Mouse (Mus musculus): ENCODE results near the gene Stxbp1. TPM values are rescaled to one million over a fixed set of nuclear protein-coding genes. Genes with fewer than 3 reads are reported as not detected.

Gene Stxbp1
- polyA plus RNA-seq, 1 experiment from 2014 or later = 21.9 TPM

- H3K4me2 ChIP-seq (ENCODE audit: low read depth, low read length) = peak overlapping the region; percentile 29; the same call in 1 of the 2 replicates
- H3K27me3 ChIP-seq (ENCODE audit: control insufficient read depth, insufficient read depth, low read depth, low read length) = peaks cover 9% of the 10 kb centered on the region; the same call in 1 of the 2 replicates
- no peak overlapping the region for H3K9ac ChIP-seq (ENCODE audit: low read length)
- H3K9me3 ChIP-seq (ENCODE audit: control insufficient read depth, low read length) = no peaks in the 10 kb centered on the region
- no peak overlapping the region for H3K4me3 ChIP-seq (ENCODE audit: low read length)
- 3% methylated on average over 20 of the region's 20 CpGs for WGBS
- no peaks in the 10 kb centered on the region for H3K36me3 ChIP-seq (ENCODE audit: control insufficient read depth, insufficient read depth, low read length)
- ATAC-seq (ENCODE audit: low read depth) = no peak; the same call in 1 of the 2 replicates
- no peak overlapping the region for H3K27ac ChIP-seq (ENCODE audit: low read length)
- H3K4me1 ChIP-seq (replicated peaks; ENCODE audit: control insufficient read depth, insufficient read depth, low read length) = peaks cover 6% of the 10 kb centered on the region
These were observed 5.1 kb upstream of the Stxbp1 start for GRCm38 (mm10) chr2:32852156-32852555.

- H3K9ac ChIP-seq (ENCODE audit: low read length) = no peak overlapping the region
- no peaks in the 10 kb centered on the region for H3K36me3 ChIP-seq (ENCODE audit: control insufficient read depth, insufficient read depth, low read length)
- H3K9me3 ChIP-seq (ENCODE audit: control insufficient read depth, low read length) = no peaks in the 10 kb centered on the region
- H3K4me1 ChIP-seq (replicated peaks; ENCODE audit: control insufficient read depth, insufficient read depth, low read length) = peaks cover 10% of the 10 kb centered on the region
- H3K27ac ChIP-seq (ENCODE audit: low read length) = no peak overlapping the region
- H3K4me3 ChIP-seq (ENCODE audit: low read length) = peak overlapping the region; percentile 85; the same call in 1 of the 2 replicates
- H3K27me3 ChIP-seq (ENCODE audit: control insufficient read depth, insufficient read depth, low read depth, low read length) = peaks cover 6% of the 10 kb centered on the region; the same call in 1 of the 2 replicates
- H3K4me2 ChIP-seq (ENCODE audit: low read depth, low read length) = peak overlapping the region; percentile 41
- ATAC-seq (ENCODE audit: low read depth) = no peak; the same call in 1 of the 2 replicates
- WGBS = 44% methylated on average over 6 of the region's 6 CpGs
These were observed 400 bp upstream of the Stxbp1 start for GRCm38 (mm10) chr2:32847468-32847821.

- H3K9ac ChIP-seq (ENCODE audit: low read length) = peak overlapping the region; percentile 83
- H3K4me2 ChIP-seq (ENCODE audit: low read depth, low read length) = peak overlapping the region; percentile 88
- ATAC-seq (ENCODE audit: low read depth) = peak; percentile 39
- peak overlapping the region; percentile 84 for H3K27ac ChIP-seq (ENCODE audit: low read length)
- H3K9me3 ChIP-seq (ENCODE audit: control insufficient read depth, low read length) = no peaks in the 10 kb centered on the region
- H3K4me3 ChIP-seq (ENCODE audit: low read length) = peak overlapping the region; percentile 85
- H3K4me1 ChIP-seq (replicated peaks; ENCODE audit: control insufficient read depth, insufficient read depth, low read length) = peaks cover 7% of the 10 kb centered on the region; the same call in 1 of the 2 replicates
- no peaks in the 10 kb centered on the region for H3K36me3 ChIP-seq (ENCODE audit: control insufficient read depth, insufficient read depth, low read length)
- WGBS = under 1% methylated on average over 33 of the region's 33 CpGs
- H3K27me3 ChIP-seq (ENCODE audit: control insufficient read depth, insufficient read depth, low read depth, low read length) = peaks cover under 1% of the 10 kb centered on the region; the same call in 1 of the 2 replicates
These were observed 792 bp downstream of the Stxbp1 start for GRCm38 (mm10) chr2:32846101-32846804.

DNA sequence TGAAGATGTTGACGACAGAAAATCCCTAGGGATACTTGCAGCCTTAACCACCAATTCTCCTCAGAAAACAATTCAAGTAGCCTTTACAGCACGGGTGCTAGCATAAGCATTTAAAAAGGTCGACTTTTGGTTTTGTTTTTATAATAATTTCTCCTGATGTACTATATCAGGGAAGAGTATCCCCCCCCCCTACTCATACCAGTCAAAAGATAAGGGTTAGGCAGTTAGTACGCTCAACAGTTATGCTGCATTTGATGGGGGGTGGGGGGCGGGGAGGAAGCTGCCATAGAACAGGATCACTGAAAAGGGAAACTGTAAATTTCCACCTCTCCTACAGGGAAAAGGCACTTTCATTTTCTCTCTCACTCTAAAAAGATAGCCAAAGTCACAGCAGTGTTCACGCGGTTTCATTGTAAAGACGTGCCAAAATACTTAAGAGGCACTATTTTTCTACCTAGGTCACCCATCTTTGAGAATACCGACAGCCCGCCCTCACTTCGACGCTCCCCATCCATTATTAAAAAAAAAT lies 1.4 kb downstream of the Stxbp1 start:
- peak overlapping the region; percentile 88 for H3K4me2 ChIP-seq (ENCODE audit: low read depth, low read length)
- no peaks in the 10 kb centered on the region for H3K27me3 ChIP-seq (ENCODE audit: control insufficient read depth, insufficient read depth, low read depth, low read length)
- no peaks in the 10 kb centered on the region for H3K36me3 ChIP-seq (ENCODE audit: control insufficient read depth, insufficient read depth, low read length)
- peak overlapping the region; percentile 84 for H3K27ac ChIP-seq (ENCODE audit: low read length)
- 3% methylated on average over 12 of the region's 12 CpGs for WGBS
- H3K4me3 ChIP-seq (ENCODE audit: low read length) = peak overlapping the region; percentile 85
- no peaks in the 10 kb centered on the region for H3K9me3 ChIP-seq (ENCODE audit: control insufficient read depth, low read length)
- no peak for ATAC-seq (ENCODE audit: low read depth)
- peak overlapping the region; percentile 83 for H3K9ac ChIP-seq (ENCODE audit: low read length)
- H3K4me1 ChIP-seq (replicated peaks; ENCODE audit: control insufficient read depth, insufficient read depth, low read length) = peaks cover 7% of the 10 kb centered on the region; the same call in 1 of the 2 replicates

DNA sequence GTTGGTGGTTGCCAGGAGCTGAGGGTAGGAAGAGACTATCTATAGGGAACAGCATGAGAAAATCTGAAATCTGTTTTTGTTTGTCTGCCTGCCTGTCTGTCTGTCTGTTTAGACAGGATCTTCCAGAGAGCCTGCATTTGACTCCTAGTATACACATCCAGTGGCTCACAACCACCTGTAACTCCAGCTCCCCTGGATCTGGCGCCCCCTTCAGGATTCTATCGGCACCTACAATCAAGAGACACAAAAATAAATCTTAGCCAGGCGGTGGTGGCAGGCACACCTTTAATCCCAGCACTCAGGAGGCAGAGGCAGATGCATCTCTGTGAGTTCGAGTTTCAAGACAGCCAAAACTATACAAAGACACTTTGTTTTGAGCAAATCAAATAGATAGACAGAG lies 4.5 kb downstream of the Stxbp1 start:
- Histone ChIP-seq H3K4me1 (replicated peaks; ENCODE audit: control insufficient read depth, insufficient read depth, low read length) (peaks cover 7% of the 10 kb centered on the region; the same call in 1 of the 2 replicates), H3K36me3 (ENCODE audit: control insufficient read depth, insufficient read depth, low read length) (no peaks in the 10 kb centered on the region), H3K4me3 (ENCODE audit: low read length) (no peak overlapping the region), H3K4me2 (ENCODE audit: low read depth, low read length) (no peak overlapping the region), H3K27ac (ENCODE audit: low read length) (no peak overlapping the region), H3K27me3 (ENCODE audit: control insufficient read depth, insufficient read depth, low read depth, low read length) (no peaks in the 10 kb centered on the region), H3K9me3 (ENCODE audit: control insufficient read depth, low read length) (no peaks in the 10 kb centered on the region), H3K9ac (ENCODE audit: low read length) (no peak overlapping the region)
- WGBS = 39% methylated on average over 4 of the region's 4 CpGs
- no peak for ATAC-seq (ENCODE audit: low read depth)

DNA sequence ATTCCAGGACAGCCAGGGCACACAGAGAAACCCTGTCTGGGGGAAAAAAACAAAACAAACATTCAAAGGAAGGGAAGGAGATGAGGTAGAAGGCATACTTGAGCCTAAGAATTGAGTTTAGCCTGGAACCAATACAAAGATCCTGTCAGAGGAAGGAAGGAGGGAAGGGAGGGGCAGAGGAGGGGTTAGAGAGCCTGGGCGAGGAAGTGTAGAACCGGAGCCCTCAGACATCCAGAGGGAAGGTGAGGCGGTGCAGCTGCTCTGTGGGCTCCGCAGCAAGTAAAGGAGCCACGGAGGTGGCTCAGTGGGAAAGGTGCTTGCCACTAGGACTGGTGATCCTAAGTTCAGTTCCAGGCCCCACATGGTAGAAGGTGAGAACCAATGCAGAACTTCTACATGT lies 5.9 kb downstream of the Stxbp1 start:
- Histone ChIP-seq H3K4me1 (replicated peaks; ENCODE audit: control insufficient read depth, insufficient read depth, low read length) (0 out of 2 replicates have a peak, but pooled peaks cover 4% of the 10 kb centered on the region), H3K4me3 (ENCODE audit: low read length) (no peak overlapping the region), H3K4me2 (ENCODE audit: low read depth, low read length) (no peak overlapping the region), H3K9me3 (ENCODE audit: control insufficient read depth, low read length) (no peaks in the 10 kb centered on the region), H3K9ac (ENCODE audit: low read length) (no peak overlapping the region), H3K36me3 (ENCODE audit: control insufficient read depth, insufficient read depth, low read length) (no peaks in the 10 kb centered on the region), H3K27ac (ENCODE audit: low read length) (peak overlapping the region; percentile 30; the same call in 1 of the 2 replicates), H3K27me3 (ENCODE audit: control insufficient read depth, insufficient read depth, low read depth, low read length) (no peaks in the 10 kb centered on the region)
- ATAC-seq (ENCODE audit: low read depth) = no peak
- 40% methylated on average over 5 of the region's 5 CpGs for WGBS

DNA sequence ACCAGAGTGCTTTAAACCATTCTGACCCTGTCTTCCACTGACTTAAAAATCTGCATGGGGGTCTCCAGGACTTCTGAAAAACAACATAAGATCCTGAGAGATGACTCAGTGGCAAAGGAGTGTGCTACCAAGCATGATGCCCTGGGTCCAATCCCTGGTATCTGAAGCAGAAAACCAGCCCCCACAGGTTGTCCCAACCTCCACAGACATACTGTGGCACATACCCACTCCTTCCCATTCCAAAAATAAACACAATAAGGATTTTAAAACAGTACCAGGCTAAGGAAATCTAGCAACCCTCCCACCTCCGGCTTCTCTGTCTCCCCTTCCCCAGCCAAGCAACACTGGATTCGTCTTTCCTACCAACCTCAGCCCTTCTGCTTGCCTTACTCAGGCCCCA lies 7.8 kb downstream of the Stxbp1 start:
- Histone ChIP-seq H3K36me3 (ENCODE audit: control insufficient read depth, insufficient read depth, low read length) (no peaks in the 10 kb centered on the region), H3K9me3 (ENCODE audit: control insufficient read depth, low read length) (no peaks in the 10 kb centered on the region), H3K4me1 (replicated peaks; ENCODE audit: control insufficient read depth, insufficient read depth, low read length) (peaks cover 15% of the 10 kb centered on the region), H3K27me3 (ENCODE audit: control insufficient read depth, insufficient read depth, low read depth, low read length) (no peaks in the 10 kb centered on the region), H3K4me3 (ENCODE audit: low read length) (no peak overlapping the region), H3K27ac (ENCODE audit: low read length) (no peak overlapping the region), H3K9ac (ENCODE audit: low read length) (no peak overlapping the region), H3K4me2 (ENCODE audit: low read depth, low read length) (no peak overlapping the region)
- ATAC-seq (ENCODE audit: low read depth) = no peak
- WGBS = 69% methylated on average over 2 of the region's 2 CpGs

GRCm38 (mm10) chr2:32838147-32838884 lies 8.7 kb downstream of the Stxbp1 start:
- Histone ChIP-seq H3K9ac (ENCODE audit: low read length) (no peak overlapping the region), H3K27ac (ENCODE audit: low read length) (no peak overlapping the region), H3K36me3 (ENCODE audit: control insufficient read depth, insufficient read depth, low read length) (no peaks in the 10 kb centered on the region), H3K4me1 (replicated peaks; ENCODE audit: control insufficient read depth, insufficient read depth, low read length) (peaks cover 21% of the 10 kb centered on the region), H3K27me3 (ENCODE audit: control insufficient read depth, insufficient read depth, low read depth, low read length) (no peaks in the 10 kb centered on the region), H3K4me3 (ENCODE audit: low read length) (no peak overlapping the region), H3K9me3 (ENCODE audit: control insufficient read depth, low read length) (no peaks in the 10 kb centered on the region), H3K4me2 (ENCODE audit: low read depth, low read length) (no peak overlapping the region)
- no peak for ATAC-seq (ENCODE audit: low read depth)
- 52% methylated on average over 9 of the region's 9 CpGs for WGBS

DNA sequence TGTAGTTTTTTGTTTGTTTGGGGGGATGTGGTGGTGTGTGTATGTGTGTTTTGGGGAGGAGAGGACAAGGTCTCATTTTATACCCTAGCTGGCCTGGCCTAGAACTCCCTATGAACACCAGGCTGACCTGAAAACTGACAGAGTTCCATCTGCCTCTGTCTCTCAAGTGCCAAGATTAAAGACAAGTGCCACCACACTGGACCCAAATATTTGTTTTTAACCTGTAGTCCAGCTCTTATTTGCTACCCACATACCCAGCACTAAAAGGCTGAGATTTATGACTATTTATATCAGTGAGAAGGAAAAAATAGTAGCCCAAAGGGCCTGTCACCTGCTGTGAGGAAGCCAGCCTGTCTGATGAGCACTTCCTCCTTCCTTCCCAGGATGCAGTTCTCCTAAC lies 11.5 kb downstream of the Stxbp1 start:
- no peak for ATAC-seq (ENCODE audit: low read depth)
- H3K4me3 ChIP-seq (ENCODE audit: low read length) = no peak overlapping the region
- H3K27ac ChIP-seq (ENCODE audit: low read length) = peak overlapping the region; percentile 86
- no peak overlapping the region for H3K4me2 ChIP-seq (ENCODE audit: low read depth, low read length)
- H3K9ac ChIP-seq (ENCODE audit: low read length) = no peak overlapping the region
- H3K27me3 ChIP-seq (ENCODE audit: control insufficient read depth, insufficient read depth, low read depth, low read length) = no peaks in the 10 kb centered on the region
- H3K4me1 ChIP-seq (replicated peaks; ENCODE audit: control insufficient read depth, insufficient read depth, low read length) = peaks cover 21% of the 10 kb centered on the region
- H3K36me3 ChIP-seq (ENCODE audit: control insufficient read depth, insufficient read depth, low read length) = no peaks in the 10 kb centered on the region
- H3K9me3 ChIP-seq (ENCODE audit: control insufficient read depth, low read length) = no peaks in the 10 kb centered on the region
